Mouse (Mus musculus) adrenal gland, adult 8-10 months (tissue): ENCODE data around the gene Syt7. TPM values are rescaled to one million over a fixed set of nuclear protein-coding genes. Genes with fewer than 3 reads are reported as not detected.

Source experiments
- DNase-seq: peaks from one replicate; pipeline ENCODE4 v3.0.0; 2022
- total RNA-seq, 4 experiments: library from RNA; stranded (reverse); gene quantifications; 2 replicates each; pipeline ENCODE4 v1.2.4; 2022

Syt7 gene
- total RNA-seq = 10 to 100 TPM; 32.9 to 54.6 (median 44.5) TPM

GRCm38 (mm10) chr19:10388615-10389313 is at the start of gene Syt7:
Gene Syt7, plus strand, starts transcription at chr19:10389090.
- peak; percentile 86 for DNase-seq

GRCm38 (mm10) chr19:10339271-10339670 is 49.6 kb upstream of the Syt7 start:
- DNase-seq = no peak

- DNase-seq = no peak
Measured at GRCm38 (mm10) chr19:10340661-10341060, 48.2 kb upstream of the Syt7 start.

- no peak for DNase-seq
Measured at GRCm38 (mm10) chr19:10341152-10341551, 47.7 kb upstream of the Syt7 start.

DNA sequence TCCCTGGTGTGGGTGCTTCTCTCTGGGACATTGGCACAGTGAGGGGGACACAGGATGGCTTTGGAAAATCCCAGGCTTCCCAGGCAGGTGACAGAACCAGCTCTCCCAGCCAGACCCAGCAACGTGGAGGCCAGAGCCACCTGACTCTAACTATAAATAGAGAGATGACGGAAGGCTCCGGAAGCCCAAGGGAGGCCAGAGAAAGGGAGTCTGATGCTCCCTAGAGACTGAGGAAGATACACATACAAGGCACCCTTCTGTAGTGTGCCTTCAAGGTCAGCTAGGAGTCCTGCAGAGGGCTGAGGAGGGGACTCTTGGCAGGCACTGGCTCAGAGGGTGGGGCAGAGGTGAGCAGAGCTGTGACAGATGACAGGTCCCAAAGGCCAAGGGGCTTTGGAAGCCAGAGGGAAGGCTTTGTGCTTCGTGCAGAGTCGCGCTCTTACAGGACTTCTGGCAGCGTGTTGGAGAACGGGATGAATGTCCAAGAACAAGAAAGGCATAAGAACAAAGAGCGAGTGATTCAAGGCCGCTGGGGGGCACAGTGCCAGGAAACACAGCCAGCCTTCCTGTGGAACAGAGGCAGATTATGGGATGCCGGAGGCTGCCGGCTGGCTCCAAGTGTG is 47.0 kb upstream of the Syt7 start:
- DNase-seq = peak; percentile 76

GRCm38 (mm10) chr19:10343866-10344265 is 45.0 kb upstream of the Syt7 start:
- DNase-seq = no peak

DNA sequence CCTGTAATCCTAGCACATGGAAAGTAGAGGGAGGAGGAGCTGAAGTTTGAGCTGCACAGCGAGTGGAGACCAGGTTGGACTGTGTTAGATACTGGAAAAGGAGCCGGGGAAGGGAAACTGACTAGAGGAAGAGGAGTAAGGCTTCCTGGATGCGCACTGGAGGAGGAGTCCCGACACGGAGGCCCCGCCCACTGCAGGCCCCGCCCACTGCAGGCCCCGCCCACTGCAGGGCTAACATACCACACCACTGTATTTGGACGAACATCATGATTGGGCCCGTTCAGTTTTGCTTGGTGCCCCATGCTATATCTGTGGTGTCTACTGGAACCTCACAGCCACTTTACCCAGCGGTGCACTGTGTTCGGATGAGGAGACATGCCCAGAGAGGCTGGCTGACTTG is 43.2 kb upstream of the Syt7 start:
- no peak for DNase-seq

DNA sequence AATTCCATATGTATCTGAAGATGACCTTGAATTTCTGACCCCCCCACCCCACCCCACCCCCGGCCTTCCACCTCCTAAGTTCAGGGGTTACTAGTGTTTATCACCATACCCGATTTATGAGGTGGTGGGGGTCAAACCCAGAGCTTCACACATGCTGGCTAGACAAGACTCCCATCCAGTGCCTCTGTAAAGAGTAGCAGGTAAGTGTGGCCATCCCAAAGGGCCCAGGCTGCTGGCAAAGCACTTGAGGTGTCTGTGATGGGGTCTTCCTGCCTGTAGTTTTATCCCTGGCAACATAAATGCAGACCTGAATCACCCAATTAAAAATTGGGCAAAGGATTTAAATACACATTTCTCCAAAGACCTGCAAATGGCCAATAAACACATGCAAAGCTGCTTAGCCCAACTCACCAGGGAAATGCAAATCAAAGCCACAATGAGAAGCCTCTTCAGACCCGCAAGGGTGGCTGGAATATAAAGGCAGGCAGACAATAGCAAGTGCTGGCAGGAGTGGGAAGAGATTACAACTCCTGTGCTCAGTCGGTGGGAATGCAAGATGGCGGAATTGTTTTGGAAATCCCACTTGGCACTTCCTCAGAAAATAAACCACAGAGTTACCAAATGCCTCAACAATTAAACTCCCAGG is 41.1 kb upstream of the Syt7 start:
- DNase-seq = no peak

DNA sequence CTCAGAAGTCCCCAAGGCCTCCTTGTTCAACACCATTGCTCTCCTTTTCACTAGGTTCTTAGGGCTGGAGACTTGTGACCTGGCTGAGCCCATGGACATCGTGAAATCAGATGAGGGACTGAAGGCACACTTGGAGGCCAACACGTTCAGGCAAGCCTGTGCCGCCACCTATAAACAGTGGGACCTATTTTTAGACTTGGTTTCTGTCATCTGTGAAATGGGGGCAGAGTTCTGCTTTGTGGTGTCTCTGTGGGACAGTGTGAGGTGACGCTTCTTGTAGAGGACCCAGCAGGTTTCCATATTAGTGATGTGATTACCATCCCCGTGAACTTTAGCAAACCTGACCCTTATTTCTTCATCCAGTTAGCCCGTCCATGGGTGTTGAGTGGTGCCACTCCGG is 36.7 kb upstream of the Syt7 start:
- DNase-seq = no peak

- no peak for DNase-seq
Measured at GRCm38 (mm10) chr19:10354830-10355229, 34.1 kb upstream of the Syt7 start.

- peak; percentile 55 for DNase-seq
Measured at GRCm38 (mm10) chr19:10356845-10357503, 31.9 kb upstream of the Syt7 start.

- DNase-seq = no peak
Measured at GRCm38 (mm10) chr19:10359105-10359946, 29.6 kb upstream of the Syt7 start.

- no peak for DNase-seq
Measured at GRCm38 (mm10) chr19:10362473-10363129, 26.3 kb upstream of the Syt7 start.

DNA sequence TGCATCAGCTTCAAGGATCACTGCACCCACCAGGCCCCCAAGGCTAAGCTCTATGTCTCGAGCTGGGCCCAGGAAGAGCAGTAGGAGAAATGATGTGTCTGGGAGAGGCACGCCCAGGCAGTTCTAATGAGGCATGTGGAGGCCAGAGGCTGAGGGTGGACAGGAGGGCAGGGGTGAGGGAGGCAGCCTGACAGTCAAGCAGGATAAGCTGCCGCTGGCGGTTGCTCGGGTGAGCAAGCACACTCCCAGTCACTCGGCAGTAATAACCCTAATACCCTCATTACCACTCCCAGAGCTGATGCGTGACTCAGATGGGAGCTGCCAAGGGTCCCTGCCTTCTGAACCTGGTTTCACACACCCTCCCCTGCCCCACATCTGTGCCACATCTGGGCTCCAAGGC is 25.0 kb upstream of the Syt7 start:
- no peak for DNase-seq

GRCm38 (mm10) chr19:10366116-10366845 is 22.6 kb upstream of the Syt7 start:
- DNase-seq = no peak

- no peak for DNase-seq
Measured at GRCm38 (mm10) chr19:10367802-10368201, 21.1 kb upstream of the Syt7 start.

- DNase-seq = no peak
Measured at GRCm38 (mm10) chr19:10369936-10370335, 19.0 kb upstream of the Syt7 start.

- DNase-seq = no peak
Measured at GRCm38 (mm10) chr19:10373191-10373590, 15.7 kb upstream of the Syt7 start.

DNA sequence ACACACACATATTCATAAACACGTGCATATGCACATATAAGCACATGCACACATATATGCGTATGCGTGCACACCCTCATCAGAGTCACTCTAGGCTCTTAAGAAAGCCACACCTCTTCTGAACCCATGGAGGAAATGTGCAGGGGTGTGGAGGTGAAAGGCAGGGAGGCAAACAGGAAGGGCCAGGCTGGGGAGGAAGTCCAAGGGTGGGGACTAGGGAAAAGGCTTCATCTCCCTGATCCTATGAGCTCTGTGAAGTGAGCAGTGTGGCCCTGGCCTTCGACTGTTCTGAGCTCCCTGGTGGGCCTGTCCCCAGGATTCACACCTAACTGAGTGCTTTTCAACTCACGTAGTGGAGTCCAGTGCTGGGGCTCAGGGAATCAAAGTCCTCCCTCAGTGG is 13.6 kb upstream of the Syt7 start:
- DNase-seq = no peak

DNA sequence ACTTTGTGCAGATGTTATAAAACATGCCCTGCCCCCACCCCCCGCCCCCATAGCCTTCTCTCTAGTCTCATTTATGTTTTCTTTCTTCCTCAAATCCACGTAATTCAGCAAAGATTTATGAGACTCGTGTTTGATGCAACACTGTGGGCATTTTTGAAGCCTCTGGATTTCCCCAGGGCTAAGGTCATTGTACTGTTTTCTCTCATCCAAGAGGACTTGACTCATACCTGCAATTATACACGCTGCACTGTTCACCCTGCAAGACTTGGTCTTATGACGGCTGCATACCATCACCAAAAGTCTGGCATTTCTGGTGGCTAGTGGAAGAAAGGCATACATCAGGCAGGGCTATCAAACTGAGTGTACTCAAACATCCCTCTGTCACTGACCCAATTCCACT is 8.9 kb upstream of the Syt7 start:
- DNase-seq = no peak

GRCm38 (mm10) chr19:10387660-10388059 is 1.2 kb upstream of the Syt7 start:
- no peak for DNase-seq
